Mouse (Mus musculus) CH12.LX (cell line): ENCODE results near the gene Rasgrp2. TPM values are rescaled to one million over a fixed set of nuclear protein-coding genes. Genes with fewer than 3 reads are reported as not detected.

ENCODE experiments used
- DNase-seq: peaks from one replicate; pipeline ENCODE4 v3.0.0-alpha.2; 2013; ENCODE audit errors: extremely low read depth
- H3K27ac ChIP-seq: 2 replicates; pipeline ENCODE4 v1.5.1; 2012; ENCODE audit warnings: low read depth, mild to moderate bottlenecking, control low read depth, moderate library complexity; ENCODE audit not compliant: insufficient read depth
- H3K27me3 ChIP-seq: replicated peaks from 2 replicates; pipeline ENCODE3; 2012; ENCODE audit warnings: inconsistent platforms
- H3K36me3 ChIP-seq, 2 experiments: replicated peaks in 1 of 2; 2 replicates each; pipeline versions ENCODE3 to v1.6.1; 2012; ENCODE audit warnings: inconsistent platforms in 1 of 2, low read length in 1 of 2, mild to moderate bottlenecking in 1 of 2, mixed read lengths in 1 of 2, moderate library complexity in 1 of 2; ENCODE audit not compliant: control insufficient read depth in 1 of 2, insufficient read depth in 1 of 2
- H3K4me1 ChIP-seq, 2 experiments: 2 replicates each; pipeline ENCODE4 v1.6.1; 2012; ENCODE audit warnings: inconsistent platforms in 1 of 2, moderate library complexity in 1 of 2; ENCODE audit not compliant: insufficient read depth in 2 of 2, control insufficient read depth in 1 of 2
- H3K4me2 ChIP-seq: 2 replicates; pipeline ENCODE4 v1.6.1; 2012; ENCODE audit warnings: low read depth, mild to moderate bottlenecking, control low read depth; ENCODE audit not compliant: poor library complexity, insufficient read depth, severe bottlenecking
- H3K4me3 ChIP-seq, 3 experiments: fragments of 150-350 bp in 1 of 3; sonication (generic) in 1 of 3; replicated peaks in 1 of 3; 2 replicates each; pipeline versions ENCODE3 to v1.5.1; 2011 to 2012; ENCODE audit warnings: low read depth in 2 of 3, low read length in 2 of 3, mild to moderate bottlenecking in 2 of 3, moderate library complexity in 2 of 3, control low read depth in 1 of 3, improper control_type of control experiment in 1 of 3, inconsistent platforms in 1 of 3, mixed read lengths in 1 of 3; ENCODE audit not compliant: poor library complexity in 1 of 3
- H3K79me2 ChIP-seq: replicated peaks from 2 replicates; pipeline ENCODE4 v1.6.1; 2012; ENCODE audit warnings: mild to moderate bottlenecking, moderate library complexity; ENCODE audit not compliant: control insufficient read depth, poor library complexity, insufficient read depth, severe bottlenecking; ENCODE audit errors: extremely low read depth
- H3K9ac ChIP-seq: 2 replicates; pipeline ENCODE4 v1.6.1; 2012; ENCODE audit warnings: low read depth, mild to moderate bottlenecking, control low read depth, moderate library complexity; ENCODE audit not compliant: insufficient read depth
- H3K9me3 ChIP-seq: replicated peaks from 2 replicates; pipeline ENCODE3; 2012; ENCODE audit warnings: low read length, inconsistent platforms, mixed read lengths
- CHD2 ChIP-seq: IDR thresholded peaks from 2 replicates; pipeline ENCODE4 v1.6.1; 2011; ENCODE audit warnings: low read length, improper control_type of control experiment
- E2F4 ChIP-seq: IDR thresholded peaks from 2 replicates; pipeline ENCODE4 v1.6.1; 2011; ENCODE audit warnings: low read depth, low read length, improper control_type of control experiment; ENCODE audit not compliant: insufficient replicate concordance
- EP300 ChIP-seq: IDR thresholded peaks from 2 replicates; pipeline ENCODE4 v1.6.1; 2011; ENCODE audit warnings: low read length, improper control_type of control experiment
- ETS1 ChIP-seq: conservative IDR thresholded peaks from 2 replicates; pipeline ENCODE4 v1.6.1; 2012; ENCODE audit warnings: low read depth, mild to moderate bottlenecking, inconsistent platforms, low read length, improper control_type of control experiment, moderate library complexity
- HCFC1 ChIP-seq: IDR thresholded peaks from 2 replicates; pipeline ENCODE4 v1.6.1; 2012; ENCODE audit warnings: low read depth, mild to moderate bottlenecking, inconsistent platforms, low read length, improper control_type of control experiment
- KAT2A ChIP-seq: IDR thresholded peaks from 2 replicates; pipeline ENCODE4 v1.6.1; 2012; ENCODE audit warnings: low read length, improper control_type of control experiment, inconsistent platforms; ENCODE audit not compliant: insufficient replicate concordance
- MAFK ChIP-seq: IDR thresholded peaks from 2 replicates; pipeline ENCODE4 v1.6.1; 2011; ENCODE audit warnings: low read length, improper control_type of control experiment; ENCODE audit not compliant: insufficient replicate concordance
- MAZ ChIP-seq: IDR thresholded peaks from 2 replicates; pipeline ENCODE4 v1.6.1; 2012; ENCODE audit warnings: low read depth, mild to moderate bottlenecking, inconsistent platforms, low read length, improper control_type of control experiment, moderate library complexity
- MEF2A ChIP-seq: IDR thresholded peaks from 2 replicates; pipeline ENCODE4 v1.6.1; 2014; ENCODE audit warnings: low read depth, mild to moderate bottlenecking, inconsistent platforms, low read length, improper control_type of control experiment, borderline replicate concordance
- MXI1 ChIP-seq: IDR thresholded peaks from 2 replicates; pipeline ENCODE4 v1.6.1; 2011; ENCODE audit warnings: mild to moderate bottlenecking, low read depth, low read length, improper control_type of control experiment
- NRF1 ChIP-seq: IDR thresholded peaks from 2 replicates; pipeline ENCODE4 v1.6.1; 2014; ENCODE audit warnings: low read depth, mild to moderate bottlenecking, inconsistent platforms, low read length, improper control_type of control experiment, moderate library complexity
- PAX5 ChIP-seq: IDR thresholded peaks from 2 replicates; pipeline ENCODE4 v1.6.1; 2012; ENCODE audit warnings: low read length, inconsistent platforms, mixed read lengths
- RCOR1 ChIP-seq: conservative IDR thresholded peaks from 2 replicates; pipeline ENCODE4 v1.6.1; 2012; ENCODE audit warnings: low read depth, mild to moderate bottlenecking, inconsistent platforms, low read length, improper control_type of control experiment
- SMC3 ChIP-seq: IDR thresholded peaks from 2 replicates; pipeline ENCODE4 v1.6.1; 2011; ENCODE audit warnings: low read depth, low read length, improper control_type of control experiment
- TBP ChIP-seq: conservative IDR thresholded peaks from 2 replicates; pipeline ENCODE4 v1.6.1; 2011; ENCODE audit warnings: low read depth, low read length, improper control_type of control experiment
- TCF12 ChIP-seq: IDR thresholded peaks from 2 replicates; pipeline ENCODE4 v1.6.1; 2014; ENCODE audit warnings: low read depth, mild to moderate bottlenecking, inconsistent platforms, low read length, improper control_type of control experiment
- USF1 ChIP-seq: IDR thresholded peaks from 2 replicates; pipeline ENCODE4 v1.6.1; 2014; ENCODE audit warnings: low read depth, mild to moderate bottlenecking, inconsistent platforms, low read length, improper control_type of control experiment
- ZKSCAN1 ChIP-seq: IDR thresholded peaks from 2 replicates; pipeline ENCODE4 v1.6.1; 2012; ENCODE audit warnings: low read depth, inconsistent platforms, low read length, improper control_type of control experiment, borderline replicate concordance
- dilution Hi-C: fragments of 300-500 bp; cut with MboI; formaldehyde crosslinking; loops from 2 replicates; pipeline ENCODE4 v1.14.3; 2020; ENCODE audit warnings: low sequenced_read_pairs; ENCODE audit not compliant: extremely low pct_unique_long_range_greater_than_20kb, extremely low pct_ligation_motif_present
- in situ Hi-C: fragments of 300-500 bp; cut with MboI; formaldehyde crosslinking; loops from 3 replicates; pipeline ENCODE4 v1.14.3; 2019; ENCODE audit warnings: low sequenced_read_pairs, low pct_ligation_motif_present, low pct_unique_long_range_greater_than_20kb, mixed read lengths
- polyA plus RNA-seq: library from polyadenylated mRNA; unstranded; fragments of >175 nt; gene quantifications from 2 replicates; pipeline ENCODE4 v1.2.1, GENCODE M21; 2012; ENCODE audit warnings: low read depth; ENCODE audit not compliant: insufficient read length
- total RNA-seq, 2 experiments: library from RNA; depleted of rRNA; stranded (reverse); fragments of 300-350 nt in 1 of 2; fragments of >200 nt in 1 of 2; gene quantifications; 2 replicates each; pipeline ENCODE4 v1.2.3; 2012 to 2014

Gene Rasgrp2
- total and polyA plus RNA-seq, 3 experiments: 9.3 to 26.0 (median 16.9) TPM

DNA sequence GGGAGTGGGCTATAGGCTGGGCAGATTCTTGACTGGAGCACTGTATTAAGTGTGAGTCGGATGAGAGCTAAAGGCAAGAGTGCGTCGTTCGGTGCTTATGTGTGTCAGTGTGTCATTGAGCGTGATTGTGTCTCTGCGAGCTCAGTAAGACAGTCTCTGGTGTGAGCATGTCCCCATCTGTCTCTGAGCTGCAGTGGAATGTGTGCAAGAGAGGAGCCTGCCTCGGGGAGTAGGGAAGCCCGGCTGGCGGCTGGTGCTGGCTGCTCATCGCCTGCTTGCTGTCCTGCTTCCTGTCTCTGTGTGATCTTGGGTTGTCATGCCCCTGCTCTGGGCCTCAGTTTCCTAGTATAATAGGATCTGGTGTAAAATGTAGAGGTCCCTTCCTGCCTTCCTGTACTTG is 43.9 kb downstream of the Rasgrp2 start:
- in situ Hi-C loops (no loop called here), dilution Hi-C loops (no loop called here)
- no peak for DNase-seq
- Histone ChIP-seq H3K27me3 (peaks cover 43% of the 10 kb centered on the region), H3K27ac (no peak overlapping the region), H3K9ac (no peak overlapping the region), H3K4me1 (peaks cover 14 to 24% of the 10 kb centered on the region in 2 experiments), H3K4me3 (no peak overlapping the region), H3K36me3 (no peaks in the 10 kb centered on the region), H3K9me3 (no peaks in the 10 kb centered on the region), H3K4me2 (no peak overlapping the region), H3K79me2 (no peaks in the 10 kb centered on the region)
- TF ChIP-seq CHD2 (no peak), MAFK (no peak), PAX5 (no peak), MAZ (no peak), USF1 (no peak), ETS1 (no peak), SMC3 (no peak), HCFC1 (no peak)

- peak; percentile 53 for DNase-seq
- H3K27ac ChIP-seq: no peak overlapping the region
- no peaks in the 10 kb centered on the region for H3K9me3 ChIP-seq
- TF ChIP-seq TCF12 (no peak), RCOR1 (no peak), EP300 (no peak), MAFK (no peak), E2F4 (no peak)
- H3K36me3 ChIP-seq: no peaks in the 10 kb centered on the region
- H3K79me2 ChIP-seq: no peaks in the 10 kb centered on the region
- peaks cover 14 to 45% of the 10 kb centered on the region in 2 experiments for H3K4me1 ChIP-seq
- dilution Hi-C loops (no loop called here), in situ Hi-C loops (no loop called here)
- H3K4me3 ChIP-seq: peak overlapping the region in 1 of 3 experiments; percentile 11
- peaks cover 62% of the 10 kb centered on the region for H3K27me3 ChIP-seq
- H3K9ac ChIP-seq: no peak overlapping the region
- H3K4me2 ChIP-seq: no peak overlapping the region
These were observed 46.8 kb downstream of the Rasgrp2 start for GRCm38 (mm10) chr19:6445761-6446423.

- no peaks in the 10 kb centered on the region for H3K79me2 ChIP-seq
- no peaks in the 10 kb centered on the region for H3K36me3 ChIP-seq
- H3K4me3 ChIP-seq: no peak overlapping the region
- H3K4me1 ChIP-seq: peaks cover 14 to 49% of the 10 kb centered on the region in 2 experiments
- DNase-seq: no peak
- TF ChIP-seq TBP (no peak), PAX5 (no peak), KAT2A (no peak), ZKSCAN1 (no peak), MXI1 (no peak), USF1 (no peak), MAFK (no peak), HCFC1 (no peak), SMC3 (no peak), CHD2 (no peak), MEF2A (no peak), NRF1 (no peak)
- in situ Hi-C loops (no loop called here), dilution Hi-C loops (no loop called here)
- H3K9me3 ChIP-seq: no peaks in the 10 kb centered on the region
- H3K9ac ChIP-seq: no peak overlapping the region
- peaks cover 63% of the 10 kb centered on the region for H3K27me3 ChIP-seq
- H3K27ac ChIP-seq: no peak overlapping the region
- H3K4me2 ChIP-seq: no peak overlapping the region
These were observed 47.7 kb downstream of the Rasgrp2 start for GRCm38 (mm10) chr19:6446736-6447437.
